Mouse (Mus musculus) neural tube, embryonic 14.5 days (tissue): Measurements from ENCODE around the gene Zswim4. TPM values are rescaled to one million over a fixed set of nuclear protein-coding genes. Genes with fewer than 3 reads are reported as not detected.
"Not testable (repeated sequence)": the region's sequence is repeated elsewhere in the genome, so short reads cannot be mapped to it uniquely, and the experiment has no call there.

Source experiments
- ATAC-seq: fragments of 200-750 bp; cut with Nextera tagmentation; 2 replicates; pipeline ENCODE4 v1.8.0; 2017; ENCODE audit warnings: low read depth, mild to moderate bottlenecking, moderate TSS enrichment, moderate library complexity
- H3K27ac ChIP-seq: fragments of 300-500 bp; sonication (generic); 2 replicates; pipeline ENCODE4 v1.5.1; 2014; ENCODE audit warnings: low read depth, mild to moderate bottlenecking, control low read depth, low read length, moderate library complexity, mixed read lengths
- H3K27me3 ChIP-seq: fragments of 300-500 bp; sonication (generic); 2 replicates; pipeline ENCODE4 v1.6.1; 2014; ENCODE audit warnings: low read length; ENCODE audit not compliant: control insufficient read depth, insufficient read depth
- H3K36me3 ChIP-seq: fragments of 300-500 bp; sonication (generic); 2 replicates; pipeline ENCODE4 v1.6.1; 2014; ENCODE audit warnings: low read length, mixed read lengths; ENCODE audit not compliant: control insufficient read depth, insufficient read depth
- H3K4me1 ChIP-seq: fragments of 300-500 bp; sonication (generic); 2 replicates; pipeline ENCODE4 v1.6.1; 2014; ENCODE audit warnings: low read length; ENCODE audit not compliant: control insufficient read depth, insufficient read depth
- H3K4me2 ChIP-seq: fragments of 300-500 bp; sonication (generic); 2 replicates; pipeline ENCODE4 v1.6.1; 2014; ENCODE audit warnings: mild to moderate bottlenecking, low read depth, low read length, control low read depth
- H3K4me3 ChIP-seq: fragments of 300-500 bp; sonication (generic); 2 replicates; pipeline ENCODE4 v1.5.1; 2014; ENCODE audit warnings: low read depth, low read length, control low read depth, mixed read lengths
- H3K9ac ChIP-seq: fragments of 300-500 bp; sonication (generic); replicated peaks from 2 replicates; pipeline ENCODE4 v1.6.1; 2014; ENCODE audit warnings: low read depth, mild to moderate bottlenecking, control low read depth, low read length, mixed read lengths
- H3K9me3 ChIP-seq: fragments of 300-500 bp; sonication (generic); 2 replicates; pipeline ENCODE4 v1.6.1; 2016; ENCODE audit warnings: low read length; ENCODE audit not compliant: control insufficient read depth
- WGBS: fragments of 180-500 bp; shearing (Covaris S2); extraction: QIAGEN DNeasy Blood & Tissue Kit; methylation state at CpG from one replicate; pipeline ENCODE4 v1.1.7; 2014; 5-methylcytosine and 5-hydroxymethylcytosine counted together
- polyA plus RNA-seq: library from polyadenylated mRNA; unstranded; fragments of >200 nt; fragmentation: Nextera tagmentation; extraction: Ambion mirVana; gene quantifications from 2 replicates; pipeline ENCODE4 v1.2.1, GENCODE M21; 2014

Zswim4 gene
- 12.9 and 20.5 TPM in 2 replicates for polyA plus RNA-seq

- H3K4me2 ChIP-seq: peak within 1 kb of the TSS; percentile 83
- peak within 1 kb of the TSS; percentile 87 for H3K27ac ChIP-seq
- peak within 1 kb of the TSS; percentile 53 for H3K4me3 ChIP-seq
- H3K27me3 ChIP-seq: no peaks in the 10 kb centered on the region
- H3K36me3 ChIP-seq: peaks cover 22% of the 10 kb centered on the region; the same call in 1 of the 2 replicates
- H3K9me3 ChIP-seq: no peaks in the 10 kb centered on the region
- WGBS: under 1% methylated on average over 35 of the region's 35 CpGs
- peak; percentile 98 for ATAC-seq
- peak within 1 kb of the TSS; percentile 85 for H3K9ac ChIP-seq
- H3K4me1 ChIP-seq: peaks cover 18% of the 10 kb centered on the region
Observed at GRCm38 (mm10) chr8:84236998-84237473, at the start of gene Zswim4. TSS of gene Zswim4 (minus strand) at chr8:84237055.

- not testable (repeated sequence) for H3K27ac ChIP-seq, H3K4me2 ChIP-seq, H3K4me3 ChIP-seq, H3K9ac ChIP-seq, H3K27me3 ChIP-seq, H3K36me3 ChIP-seq, ATAC-seq, H3K9me3 ChIP-seq, H3K4me1 ChIP-seq
- 61% methylated on average over 5 of the region's 5 CpGs for WGBS
Observed at GRCm38 (mm10) chr8:84285665-84286064, 48.8 kb upstream of the Zswim4 start.

GRCm38 (mm10) chr8:84284608-84285063, 47.8 kb upstream of the Zswim4 start:
- no peak for ATAC-seq
- no peaks in the 10 kb centered on the region for H3K27me3 ChIP-seq
- no peak overlapping the region for H3K4me2 ChIP-seq

GRCm38 (mm10) chr8:84280777-84281176, 43.9 kb upstream of the Zswim4 start:
- no peaks in the 10 kb centered on the region for H3K36me3 ChIP-seq
- H3K9ac ChIP-seq: no peak overlapping the region
- H3K27ac ChIP-seq: no peak overlapping the region
- no peak for ATAC-seq
- no peaks in the 10 kb centered on the region for H3K4me1 ChIP-seq
- no peak overlapping the region for H3K4me3 ChIP-seq
- H3K4me2 ChIP-seq: no peak overlapping the region
- H3K9me3 ChIP-seq: no peaks in the 10 kb centered on the region
- WGBS: 87% methylated on average over 10 of the region's 10 CpGs
- no peaks in the 10 kb centered on the region for H3K27me3 ChIP-seq

More at GRCm38 (mm10) chr8:84284608-84285063, 47.8 kb upstream of the Zswim4 start:
- Histone ChIP-seq H3K9ac (no peak overlapping the region), H3K4me1 (no peaks in the 10 kb centered on the region), H3K36me3 (no peaks in the 10 kb centered on the region), H3K27ac (no peak overlapping the region), H3K4me3 (no peak overlapping the region), H3K9me3 (no peaks in the 10 kb centered on the region)
- WGBS: 35% methylated on average over 9 of the region's 9 CpGs

- no peak for ATAC-seq
- no peak overlapping the region for H3K4me3 ChIP-seq
- no peaks in the 10 kb centered on the region for H3K4me1 ChIP-seq
- H3K27ac ChIP-seq: no peak overlapping the region
- no peaks in the 10 kb centered on the region for H3K27me3 ChIP-seq
- no peak overlapping the region for H3K4me2 ChIP-seq
- 56% methylated on average over 1 of the region's 1 CpGs for WGBS
- no peaks in the 10 kb centered on the region for H3K9me3 ChIP-seq
- H3K9ac ChIP-seq: no peak overlapping the region
- H3K36me3 ChIP-seq: no peaks in the 10 kb centered on the region
Observed at GRCm38 (mm10) chr8:84276447-84276846, 39.6 kb upstream of the Zswim4 start.

GRCm38 (mm10) chr8:84273968-84274367, 37.1 kb upstream of the Zswim4 start:
- no peaks in the 10 kb centered on the region for H3K9me3 ChIP-seq
- no peak overlapping the region for H3K4me2 ChIP-seq
- ATAC-seq: no peak
- H3K4me1 ChIP-seq: peaks cover 6% of the 10 kb centered on the region; the same call in 1 of the 2 replicates
- no peak overlapping the region for H3K27ac ChIP-seq
- no peak overlapping the region for H3K9ac ChIP-seq
- H3K27me3 ChIP-seq: no peaks in the 10 kb centered on the region
- 85% methylated on average over 3 of the region's 3 CpGs for WGBS
- no peak overlapping the region for H3K4me3 ChIP-seq
- H3K36me3 ChIP-seq: no peaks in the 10 kb centered on the region

GRCm38 (mm10) chr8:84272302-84272701, 35.4 kb upstream of the Zswim4 start:
- no peak for ATAC-seq
- H3K4me2 ChIP-seq: no peak overlapping the region
- 91% methylated on average over 4 of the region's 4 CpGs for WGBS

GRCm38 (mm10) chr8:84269950-84270773, 33.3 kb upstream of the Zswim4 start, which contains the start of gene Ccdc130:
TSS of gene Ccdc130 (minus strand) at chr8:84270380.
- Histone ChIP-seq H3K36me3 (peaks cover 4% of the 10 kb centered on the region; the same call in 1 of the 2 replicates), H3K4me2 (peak within 1 kb of the TSS; percentile 83), H3K4me1 (peaks cover 6% of the 10 kb centered on the region; the same call in 1 of the 2 replicates), H3K9me3 (no peaks in the 10 kb centered on the region), H3K27ac (peak within 1 kb of the TSS; percentile 73), H3K9ac (peak within 1 kb of the TSS; percentile 87), H3K27me3 (no peaks in the 10 kb centered on the region), H3K4me3 (peak within 1 kb of the TSS; percentile 75)
- WGBS: under 1% methylated on average over 44 of the region's 44 CpGs
- peak; percentile 99 for ATAC-seq

More at GRCm38 (mm10) chr8:84272302-84272701, 35.4 kb upstream of the Zswim4 start:
- Histone ChIP-seq H3K4me3 (no peak overlapping the region), H3K9me3 (no peaks in the 10 kb centered on the region), H3K9ac (no peak overlapping the region), H3K27me3 (no peaks in the 10 kb centered on the region), H3K36me3 (no peaks in the 10 kb centered on the region; the same call in 1 of the 2 replicates), H3K4me1 (peaks cover 6% of the 10 kb centered on the region; the same call in 1 of the 2 replicates), H3K27ac (no peak overlapping the region)

GRCm38 (mm10) chr8:84261098-84261497, 24.2 kb upstream of the Zswim4 start:
- no peaks in the 10 kb centered on the region for H3K9me3 ChIP-seq
- H3K4me3 ChIP-seq: no peak overlapping the region
- no peak overlapping the region for H3K27ac ChIP-seq
- no peak for ATAC-seq
- H3K4me1 ChIP-seq: peaks cover 8% of the 10 kb centered on the region
- no peak overlapping the region for H3K4me2 ChIP-seq
- 94% methylated on average over 4 of the region's 4 CpGs for whole genome bisulfite sequencing
- no peaks in the 10 kb centered on the region for H3K27me3 ChIP-seq
- H3K9ac ChIP-seq: no peak overlapping the region
- H3K36me3 ChIP-seq: peaks cover 48% of the 10 kb centered on the region
